Mouse (Mus musculus): ENCODE measurements around the gene 1500011B03Rik. TPM values are rescaled to one million over a fixed set of nuclear protein-coding genes. Genes with fewer than 3 reads are reported as not detected.
A peak's percentile ranks its signal among the peaks of the same experiment; 100 is the strongest.

The 1500011B03Rik gene
- polyA plus RNA-seq, 1 experiment = 89.4 TPM

GRCm38 (mm10) chr5:114808385-114808784 lies 14.9 kb downstream of the 1500011B03Rik start:
- Histone ChIP-seq H3K4me3 (replicated peaks) (peak overlapping the region; percentile 65), H3K27me3 (replicated peaks) (no peaks in the 10 kb centered on the region), H3K4me1 (peaks cover 95% of the 10 kb centered on the region), H3K36me3 (replicated peaks; ENCODE audit: low read length) (peaks cover 57% of the 10 kb centered on the region), H3K9me3 (no peaks in the 10 kb centered on the region)
- TF ChIP-seq FLI1 (IDR thresholded peaks at IDR 0.05; ENCODE audit: low read length) (no peak), GATA1 (IDR thresholded peaks at IDR 0.05; ENCODE audit: borderline replicate concordance, low read length) (no peak)

GRCm38 (mm10) chr5:114807893-114808292 lies 15.4 kb downstream of the 1500011B03Rik start:
- H3K9me3 ChIP-seq = no peaks in the 10 kb centered on the region
- TF ChIP-seq FLI1 (IDR thresholded peaks at IDR 0.05; ENCODE audit: low read length) = no peak
- TF ChIP-seq GATA1 (IDR thresholded peaks at IDR 0.05; ENCODE audit: borderline replicate concordance, low read length) = no peak
- peak overlapping the region; percentile 92 for H3K4me3 ChIP-seq (replicated peaks)
- H3K4me1 ChIP-seq = peaks cover 92% of the 10 kb centered on the region
- no peaks in the 10 kb centered on the region for H3K27me3 ChIP-seq (replicated peaks)
- H3K36me3 ChIP-seq (replicated peaks; ENCODE audit: low read length) = peaks cover 62% of the 10 kb centered on the region

GRCm38 (mm10) chr5:114807468-114807867 lies 15.8 kb downstream of the 1500011B03Rik start:
- peak overlapping the region; percentile 92 for H3K4me3 ChIP-seq (replicated peaks)

GRCm38 (mm10) chr5:114807063-114807462 lies 16.2 kb downstream of the 1500011B03Rik start:
- TF ChIP-seq GATA1 (IDR thresholded peaks at IDR 0.05; ENCODE audit: borderline replicate concordance, low read length) (no peak), FLI1 (IDR thresholded peaks at IDR 0.05; ENCODE audit: low read length) (no peak)
- H3K4me3 ChIP-seq (replicated peaks) = peak overlapping the region; percentile 92
- peaks cover 67% of the 10 kb centered on the region for H3K36me3 ChIP-seq (replicated peaks; ENCODE audit: low read length)
- peaks cover 83% of the 10 kb centered on the region for H3K4me1 ChIP-seq
- H3K27me3 ChIP-seq (replicated peaks) = no peaks in the 10 kb centered on the region
- H3K9me3 ChIP-seq = no peaks in the 10 kb centered on the region

More at GRCm38 (mm10) chr5:114807468-114807867, 15.8 kb downstream of the 1500011B03Rik start:
- no peak for TF ChIP-seq FLI1 (IDR thresholded peaks at IDR 0.05; ENCODE audit: low read length)
- no peak for TF ChIP-seq GATA1 (IDR thresholded peaks at IDR 0.05; ENCODE audit: borderline replicate concordance, low read length)
- Histone ChIP-seq H3K36me3 (replicated peaks; ENCODE audit: low read length) (peaks cover 66% of the 10 kb centered on the region), H3K4me1 (peaks cover 88% of the 10 kb centered on the region), H3K9me3 (no peaks in the 10 kb centered on the region), H3K27me3 (replicated peaks) (no peaks in the 10 kb centered on the region)

GRCm38 (mm10) chr5:114806636-114807035 lies 16.6 kb downstream of the 1500011B03Rik start:
- peaks cover 70% of the 10 kb centered on the region for H3K36me3 ChIP-seq (replicated peaks; ENCODE audit: low read length)
- TF ChIP-seq FLI1 (IDR thresholded peaks at IDR 0.05; ENCODE audit: low read length) = no peak
- TF ChIP-seq GATA1 (IDR thresholded peaks at IDR 0.05; ENCODE audit: borderline replicate concordance, low read length) = no peak
- peak overlapping the region; percentile 92 for H3K4me3 ChIP-seq (replicated peaks)
- H3K4me1 ChIP-seq = peaks cover 79% of the 10 kb centered on the region
- H3K9me3 ChIP-seq = no peaks in the 10 kb centered on the region
- no peaks in the 10 kb centered on the region for H3K27me3 ChIP-seq (replicated peaks)

- no peak for TF ChIP-seq GATA1 (IDR thresholded peaks at IDR 0.05; ENCODE audit: borderline replicate concordance, low read length)
- TF ChIP-seq FLI1 (IDR thresholded peaks at IDR 0.05; ENCODE audit: low read length) = no peak
- H3K4me3 ChIP-seq (replicated peaks) = peak overlapping the region; percentile 92
- H3K27me3 ChIP-seq (replicated peaks) = no peaks in the 10 kb centered on the region
- H3K4me1 ChIP-seq = peaks cover 70% of the 10 kb centered on the region
- H3K36me3 ChIP-seq (replicated peaks; ENCODE audit: low read length) = peaks cover 71% of the 10 kb centered on the region
- no peaks in the 10 kb centered on the region for H3K9me3 ChIP-seq
Observed at GRCm38 (mm10) chr5:114805436-114806350, 17.6 kb downstream of the 1500011B03Rik start.

GRCm38 (mm10) chr5:114804958-114805357 lies 18.3 kb downstream of the 1500011B03Rik start:
- Histone ChIP-seq H3K9me3 (no peaks in the 10 kb centered on the region), H3K4me1 (peaks cover 68% of the 10 kb centered on the region), H3K4me3 (replicated peaks) (peak overlapping the region; percentile 53), H3K27me3 (replicated peaks) (no peaks in the 10 kb centered on the region), H3K36me3 (replicated peaks; ENCODE audit: low read length) (peaks cover 72% of the 10 kb centered on the region)
- no peak for TF ChIP-seq FLI1 (IDR thresholded peaks at IDR 0.05; ENCODE audit: low read length)
- no peak for TF ChIP-seq GATA1 (IDR thresholded peaks at IDR 0.05; ENCODE audit: borderline replicate concordance, low read length)

- H3K4me1 ChIP-seq = peaks cover 61% of the 10 kb centered on the region
Observed at GRCm38 (mm10) chr5:114804335-114804734, 18.9 kb downstream of the 1500011B03Rik start.

GRCm38 (mm10) chr5:114803231-114803630 lies 20.0 kb downstream of the 1500011B03Rik start:
- H3K4me3 ChIP-seq (replicated peaks) = peak overlapping the region; percentile 6
- no peak for TF ChIP-seq FLI1 (IDR thresholded peaks at IDR 0.05; ENCODE audit: low read length)
- TF ChIP-seq GATA1 (IDR thresholded peaks at IDR 0.05; ENCODE audit: borderline replicate concordance, low read length) = no peak
- H3K36me3 ChIP-seq (replicated peaks; ENCODE audit: low read length) = peaks cover 72% of the 10 kb centered on the region
- H3K27me3 ChIP-seq (replicated peaks) = no peaks in the 10 kb centered on the region
- H3K9me3 ChIP-seq = no peaks in the 10 kb centered on the region
- peaks cover 50% of the 10 kb centered on the region for H3K4me1 ChIP-seq

More at GRCm38 (mm10) chr5:114804335-114804734, 18.9 kb downstream of the 1500011B03Rik start:
- H3K27me3 ChIP-seq (replicated peaks) = no peaks in the 10 kb centered on the region
- H3K9me3 ChIP-seq = no peaks in the 10 kb centered on the region
- no peak for TF ChIP-seq GATA1 (IDR thresholded peaks at IDR 0.05; ENCODE audit: borderline replicate concordance, low read length)
- no peak for TF ChIP-seq FLI1 (IDR thresholded peaks at IDR 0.05; ENCODE audit: low read length)
- H3K4me3 ChIP-seq (replicated peaks) = no peak overlapping the region
- H3K36me3 ChIP-seq (replicated peaks; ENCODE audit: low read length) = peaks cover 72% of the 10 kb centered on the region

- Histone ChIP-seq H3K4me1 (peaks cover 36% of the 10 kb centered on the region), H3K27me3 (replicated peaks) (no peaks in the 10 kb centered on the region), H3K4me3 (replicated peaks) (no peak overlapping the region), H3K9me3 (no peaks in the 10 kb centered on the region), H3K36me3 (replicated peaks; ENCODE audit: low read length) (peaks cover 82% of the 10 kb centered on the region)
- TF ChIP-seq FLI1 (IDR thresholded peaks at IDR 0.05; ENCODE audit: low read length) = no peak
- TF ChIP-seq GATA1 (IDR thresholded peaks at IDR 0.05; ENCODE audit: borderline replicate concordance, low read length) = no peak
Observed at GRCm38 (mm10) chr5:114801841-114802240, 21.4 kb downstream of the 1500011B03Rik start.
